Mouse (Mus musculus): Measurements from ENCODE around the gene Kif15.

DNA sequence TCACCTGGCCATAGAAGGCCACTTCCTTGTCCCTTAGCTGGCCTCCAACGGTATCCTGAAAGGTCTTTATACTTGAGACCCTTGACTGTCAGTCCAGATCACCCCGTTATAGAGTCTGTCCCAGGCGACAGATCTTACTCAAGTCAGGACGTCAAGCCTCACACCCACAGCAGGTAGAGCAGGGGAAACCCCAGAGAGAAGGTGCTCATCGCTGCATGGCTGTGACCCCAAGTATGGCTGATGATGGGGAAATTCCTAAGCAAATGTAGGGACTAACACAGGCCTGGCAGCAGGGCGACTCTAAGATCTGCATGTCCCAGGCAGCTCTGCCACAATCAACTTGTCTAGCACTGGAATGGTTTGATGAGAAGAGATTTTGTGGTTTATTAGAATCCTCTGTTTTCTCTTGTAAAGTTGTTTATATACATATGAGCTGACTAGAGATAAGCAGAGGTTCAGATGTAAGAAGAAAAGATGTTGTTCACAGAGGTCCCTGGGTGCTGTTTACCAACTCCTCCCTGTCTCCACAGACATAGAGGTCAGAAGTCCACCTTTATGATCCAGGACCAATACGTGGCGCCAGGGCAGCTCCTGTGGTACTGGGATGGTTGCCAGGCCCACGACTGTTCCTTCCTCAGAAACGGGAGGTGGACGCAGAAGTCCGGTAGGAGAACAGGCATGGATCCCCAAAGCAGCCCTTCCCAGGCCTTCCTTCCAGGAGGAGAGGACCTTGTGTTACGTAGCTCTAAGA is 80.8 kb downstream of the Kif15 start:
- TF ChIP-seq POLR2A (IDR thresholded peaks at IDR 0.05; ENCODE audit: insufficient read length, low read depth): no peak
- TF ChIP-seq CEBPB (IDR thresholded peaks at IDR 0.05; ENCODE audit: insufficient read depth, poor library complexity, severe bottlenecking): no peak
- no peak for TF ChIP-seq MYOG (IDR thresholded peaks at IDR 0.05; ENCODE audit: control insufficient read depth in 1 of 3, insufficient read depth in 1 of 3, insufficient read length in 2 of 3, low read depth in 2 of 3)
- no peak for TF ChIP-seq USF1 (IDR thresholded peaks at IDR 0.05; ENCODE audit: low read depth)
- no peak for TF ChIP-seq TCF12 (IDR thresholded peaks at IDR 0.05; ENCODE audit: insufficient read depth, poor library complexity, severe bottlenecking)
- TF ChIP-seq E2F4 (IDR thresholded peaks at IDR 0.05; ENCODE audit: insufficient read depth): no peak
- TF ChIP-seq MYOD1 (IDR thresholded peaks at IDR 0.05; ENCODE audit: control insufficient read depth in 1 of 3, insufficient read length in 2 of 3, low read depth in 2 of 3): no peak
- TF ChIP-seq MAX (IDR thresholded peaks at IDR 0.05; ENCODE audit: low read depth): no peak
- TF ChIP-seq POLR2AphosphoS2 (IDR thresholded peaks at IDR 0.05; ENCODE audit: insufficient read length, low read depth): no peak
- TF ChIP-seq TCF3 (IDR thresholded peaks at IDR 0.05; ENCODE audit: insufficient read length, low read depth): no peak

All from myocyte (in vitro differentiated cells).